Mouse (Mus musculus) embryo, embryonic 9.5 days (tissue): ENCODE measurements at regions not wholly inside any gene's neighbourhood (a gene's known extent, or its start where the extent isn't known, plus 50 kb on each side); places are given as distances from the start of the nearest gene placed in this dataset.
A peak's percentile ranks its signal among the peaks of the same experiment; 100 is the strongest.

Experiments
- DNase-seq: peaks from one replicate; pipeline ENCODE4 v3.0.0-alpha.2; 2017; ENCODE audit errors: extremely low spot score

DNA sequence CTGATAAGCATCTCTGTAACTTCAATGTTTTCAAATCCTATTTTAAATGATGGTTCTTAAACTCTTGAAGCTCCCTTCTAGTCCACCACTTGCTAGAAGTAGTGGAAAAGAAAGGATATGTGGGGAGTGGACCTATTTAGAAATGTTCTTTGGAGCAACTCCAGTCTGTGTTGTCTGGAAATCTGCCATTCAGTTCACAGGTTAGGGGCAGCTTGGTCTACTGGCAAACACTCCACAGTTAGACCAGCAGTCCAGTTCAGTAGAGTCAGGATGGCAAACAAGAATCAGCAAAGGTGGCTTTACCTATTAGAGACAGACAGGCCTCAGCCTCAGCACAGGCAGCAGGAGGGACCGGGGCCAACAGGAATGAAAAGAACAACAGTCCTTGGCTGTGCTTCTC, 67.3 kb upstream of the Dpyd start:
- DNase-seq = no peak

GRCm38 (mm10) chr3:118500234-118500633, 61.7 kb upstream of the Dpyd start:
- peak; percentile 56 for DNase-seq

GRCm38 (mm10) chr3:118507582-118508237, 54.2 kb upstream of the Dpyd start:
- no peak for DNase-seq

GRCm38 (mm10) chr3:118510837-118511236, 51.1 kb upstream of the Dpyd start:
- no peak for DNase-seq

DNA sequence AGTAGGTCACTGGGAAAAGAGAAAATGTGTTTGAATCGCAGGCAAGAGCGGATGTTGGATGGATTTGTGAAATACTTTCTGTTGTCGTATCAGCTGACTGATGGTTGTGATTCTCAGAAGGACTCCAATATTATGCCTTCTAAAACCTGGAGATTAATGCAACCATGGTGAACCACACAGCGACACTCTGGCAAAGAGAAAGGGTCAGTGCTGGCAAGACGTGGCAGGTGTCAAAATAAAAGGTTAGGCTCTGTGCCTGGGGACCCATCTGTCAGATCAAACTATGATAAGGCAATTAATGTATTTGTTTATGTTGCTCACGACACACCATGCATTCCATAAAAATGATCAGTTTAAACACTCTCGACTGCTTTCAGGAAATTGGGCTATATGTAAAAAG, 50.0 kb upstream of the Dpyd start:
- DNase-seq = no peak
